Mouse (Mus musculus) lung, postnatal 0 days (tissue): ENCODE measurements at regions not wholly inside any gene's neighbourhood (a gene's known extent, or its start where the extent isn't known, plus 50 kb on each side); places are given as distances from the start of the nearest gene placed in this dataset.

ENCODE experiments used
- CTCF ChIP-seq: IDR thresholded peaks from 2 replicates; pipeline ENCODE4 v1.5.1; 2016; ENCODE audit warnings: antibody characterized with exemption, mild to moderate bottlenecking
- EP300 ChIP-seq: IDR thresholded peaks from 2 replicates; pipeline ENCODE4 v1.6.1; 2016; ENCODE audit warnings: antibody characterized with exemption, mild to moderate bottlenecking, control low read depth

DNA sequence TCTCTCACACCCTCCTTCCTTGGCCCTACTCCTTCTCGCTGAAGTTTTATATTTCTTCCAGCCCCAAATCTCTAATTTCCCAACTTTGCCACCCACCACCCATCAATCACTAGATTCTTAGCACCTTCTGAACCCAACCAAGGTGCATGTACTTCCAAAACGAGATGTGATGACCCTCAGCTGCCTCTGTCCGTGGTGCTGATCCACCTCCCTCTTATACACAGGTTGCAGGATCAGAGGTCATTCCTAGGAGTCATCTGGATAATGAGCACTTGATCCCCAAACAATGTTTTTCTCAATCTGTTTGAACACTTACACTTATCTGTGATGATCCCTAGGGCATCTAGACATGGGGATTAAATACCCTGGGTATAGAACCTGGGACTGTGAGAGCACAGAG, 156.5 kb downstream of the Dhx35 start:
- TF ChIP-seq CTCF (no peak), EP300 (no peak)
